Comparison of ENCODE assay signal across 8 mouse cellular contexts in genomic region chr10:79767372-79768244, GRCm38 (mm10). TPM values are rescaled to one million over a fixed set of nuclear protein-coding genes. Genes with fewer than 3 reads are reported as not detected.
A peak's percentile ranks its signal among the peaks of the same experiment; 100 is the strongest.
DNase-seq lines count a peak whose midpoint lies in the region; ATAC-seq lines count a peak whose summit lies in the region.

No protein-coding gene starts in this region.

- peak overlapping the region; percentile 90 for H3K27ac ChIP-seq in hindbrain, embryonic 14.5 days

- H3K27me3 ChIP-seq in hindbrain, embryonic 14.5 days (ENCODE audit: control insufficient read depth, insufficient read depth, low read length), result no peaks in the 10 kb centered on the region

- DNase-seq in WW6 (ENCODE audit: low read depth, low spot score), result peak; percentile 90
- DNase-seq in cerebellum, postnatal 25 days, result peak; percentile 93 to 97
- DNase-seq in frontal cortex, postnatal 14 days (ENCODE audit: low spot score in 2 of 2), result peak; percentile 94 to 95
- DNase-seq in hindbrain, embryonic 14.5 days (ENCODE audit: low spot score), result peak; percentile 91
- peak; percentile 94 to 95 for DNase-seq in layer of hippocampus, postnatal 36 days
- DNase-seq in lung, postnatal 25 days (ENCODE audit: low spot score), result peak; percentile 88
- DNase-seq in retina, postnatal 7 days (ENCODE audit: low read depth, low spot score), result peak; percentile 79
- DNase-seq in urinary bladder, postnatal 36 days (ENCODE audit: low spot score in 2 of 2), result peak; percentile 85 to 89

- peak overlapping the region; percentile 87 for H3K9ac ChIP-seq in hindbrain, embryonic 14.5 days

- H3K9me3 ChIP-seq in hindbrain, embryonic 14.5 days (ENCODE audit: control insufficient read depth, low read length), result no peaks in the 10 kb centered on the region

- peaks cover 20% of the 10 kb centered on the region for H3K4me1 ChIP-seq in hindbrain, embryonic 14.5 days (replicated peaks; ENCODE audit: control insufficient read depth, insufficient read depth, low read length)

- H3K4me2 ChIP-seq in hindbrain, embryonic 14.5 days (replicated peaks), result peak overlapping the region; percentile 95

- WGBS in hindbrain, embryonic 14.5 days, result 11% methylated on average over 39 of the region's 40 CpGs

- ATAC-seq in hindbrain, embryonic 14.5 days (ENCODE audit: low FRiP score), result peak; percentile 78

- H3K36me3 ChIP-seq in hindbrain, embryonic 14.5 days (replicated peaks; ENCODE audit: control insufficient read depth, insufficient read depth), result no peaks in the 10 kb centered on the region; the same call in 1 of the 2 replicates

- H3K4me3 ChIP-seq in hindbrain, embryonic 14.5 days (replicated peaks; ENCODE audit: low read length), result peak overlapping the region; percentile 88

RNA-seq across cellular contexts. Expression of gene Rnf126, which starts 0.9 kb away (rescaled TPM):
- polyA plus RNA-seq in hindbrain, embryonic 14.5 days (2014; fragmentation: Nextera tagmentation; extraction: Ambion mirVana), result 92.8 and 96.7 TPM in 2 replicates
- total RNA-seq in layer of hippocampus, postnatal 36 days (2021), result 10 to 100 TPM; 81.4 to 82.9 TPM

RNA-seq across cellular contexts. Expression of gene Fstl3, which starts 9.5 kb away (rescaled TPM):
- polyA plus RNA-seq in hindbrain, embryonic 14.5 days (2014; fragmentation: Nextera tagmentation; extraction: Ambion mirVana), result 1.6 and 2.2 TPM in 2 replicates
- total RNA-seq in layer of hippocampus, postnatal 36 days (2021), result 1 to 10 TPM; 1.3 to 1.8 TPM

RNA-seq across cellular contexts. Expression of gene Fgf22, which starts 12.7 kb away (rescaled TPM):
- 1.4 and 1.6 TPM in 2 replicates for polyA plus RNA-seq in hindbrain, embryonic 14.5 days (2014; fragmentation: Nextera tagmentation; extraction: Ambion mirVana)
- 1 to 10 TPM; 1.1 to 1.3 TPM for total RNA-seq in layer of hippocampus, postnatal 36 days (2021)

RNA-seq across cellular contexts. Expression of gene Polrmt, which starts 21.2 kb away (rescaled TPM):
- 32.8 and 36.5 TPM in 2 replicates for polyA plus RNA-seq in hindbrain, embryonic 14.5 days (2014; fragmentation: Nextera tagmentation; extraction: Ambion mirVana)
- 10 to 100 TPM; 50.1 to 52.6 TPM for total RNA-seq in layer of hippocampus, postnatal 36 days (2021)

RNA-seq across cellular contexts. Expression of gene Prss57, which starts 23.2 kb away (rescaled TPM):
- polyA plus RNA-seq in hindbrain, embryonic 14.5 days (2014; fragmentation: Nextera tagmentation; extraction: Ambion mirVana), result 0.08 and 0.29 TPM in 2 replicates
- under 1 TPM; 0.47 to 0.73 TPM for total RNA-seq in layer of hippocampus, postnatal 36 days (2021)

Comparison
In these comparisons a context has a peak if more than half of its experiments do, and no peak if none do; other contexts are left out.
1. Peak in every context shown above with its lines: DNase-seq, ATAC-seq, H3K4me3 ChIP-seq and H3K27ac ChIP-seq.